Mouse (Mus musculus) kidney, postnatal 36 days (tissue): ENCODE data around the gene Smyd3.

Experiments
- DNase-seq, 2 experiments: peaks; one replicate each; pipeline ENCODE4 v3.0.0; 2021 to 2022; ENCODE audit warnings: mixed read lengths in 2 of 2

The Smyd3 gene

DNA sequence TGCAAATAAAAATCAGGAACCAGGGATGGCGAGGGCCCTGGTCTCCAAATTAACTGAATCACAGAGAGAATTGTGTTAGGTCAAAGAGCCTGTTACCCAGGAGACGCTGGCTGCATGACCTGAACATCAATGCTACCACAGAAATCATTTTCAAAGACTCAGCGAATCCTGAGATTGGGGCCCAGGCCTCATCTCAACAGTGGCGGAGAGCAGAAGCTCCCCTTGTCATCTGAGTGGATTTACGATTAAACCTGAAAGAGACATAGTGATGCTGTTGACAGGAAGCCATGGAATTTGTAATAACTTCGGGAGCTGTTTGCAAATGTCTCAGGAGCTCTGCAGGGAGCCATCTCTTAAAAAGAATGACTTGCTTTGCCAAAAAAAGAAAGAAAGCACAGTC, 355.9 kb downstream of the Smyd3 start:
- DNase-seq: no peak

DNA sequence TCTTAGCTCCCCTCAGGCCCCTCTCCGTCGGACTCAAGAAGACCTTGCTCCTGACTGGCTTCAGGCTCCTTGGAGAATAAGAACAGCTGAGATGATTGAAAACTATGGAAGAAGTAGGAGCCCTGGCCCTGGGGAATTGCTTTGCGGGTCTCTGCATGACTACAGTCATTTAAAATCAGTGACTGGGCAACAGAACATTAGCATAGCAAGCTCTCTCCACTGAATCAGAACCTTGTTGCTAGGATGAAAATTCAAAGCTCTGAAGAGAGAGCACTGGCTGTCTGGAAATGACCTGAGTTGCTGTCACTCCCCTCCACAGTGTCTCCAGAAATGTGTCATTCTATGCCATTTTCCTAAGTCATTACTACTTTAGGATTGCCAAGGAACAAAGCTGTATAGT, 357.1 kb downstream of the Smyd3 start:
- DNase-seq: no peak

DNA sequence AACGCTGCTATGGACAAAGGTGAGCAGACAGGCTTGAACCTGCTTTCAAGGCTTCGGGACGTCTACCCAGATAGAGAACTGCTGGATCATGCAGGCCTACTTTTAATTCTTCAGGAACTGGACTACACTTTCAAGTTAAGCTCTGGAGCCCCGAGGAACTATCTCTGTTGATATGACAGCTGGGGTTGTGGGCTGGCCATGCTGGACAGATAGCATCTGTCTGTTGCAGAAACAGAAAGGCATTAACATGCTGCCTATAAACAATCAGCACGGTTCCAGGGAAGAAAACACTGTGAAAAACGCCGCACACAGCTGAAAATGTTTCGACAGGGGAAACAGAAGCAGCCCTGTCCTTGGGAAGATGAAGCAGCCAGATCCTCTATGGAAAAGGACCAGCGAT, 365.5 kb downstream of the Smyd3 start:
- DNase-seq: no peak

DNA sequence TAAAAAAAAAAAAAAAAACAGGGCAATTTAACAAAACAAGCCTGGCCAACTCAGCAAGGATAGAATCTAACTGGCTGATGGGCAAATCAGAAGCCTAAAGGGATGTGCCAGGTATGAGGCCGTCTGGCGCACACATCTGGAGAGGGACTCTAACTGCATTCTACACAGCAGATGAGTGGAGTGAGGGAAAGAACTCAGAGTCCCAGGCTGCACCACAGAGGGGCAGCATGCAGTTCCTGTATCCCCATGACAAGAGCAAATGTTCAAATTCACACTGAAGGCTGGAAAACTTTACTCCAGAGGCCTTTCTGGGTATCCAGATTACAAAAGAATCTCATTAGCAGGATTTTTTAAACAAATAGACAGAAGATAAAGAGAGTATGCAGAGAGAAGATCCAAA, 366.6 kb downstream of the Smyd3 start:
- no peak for DNase-seq

DNA sequence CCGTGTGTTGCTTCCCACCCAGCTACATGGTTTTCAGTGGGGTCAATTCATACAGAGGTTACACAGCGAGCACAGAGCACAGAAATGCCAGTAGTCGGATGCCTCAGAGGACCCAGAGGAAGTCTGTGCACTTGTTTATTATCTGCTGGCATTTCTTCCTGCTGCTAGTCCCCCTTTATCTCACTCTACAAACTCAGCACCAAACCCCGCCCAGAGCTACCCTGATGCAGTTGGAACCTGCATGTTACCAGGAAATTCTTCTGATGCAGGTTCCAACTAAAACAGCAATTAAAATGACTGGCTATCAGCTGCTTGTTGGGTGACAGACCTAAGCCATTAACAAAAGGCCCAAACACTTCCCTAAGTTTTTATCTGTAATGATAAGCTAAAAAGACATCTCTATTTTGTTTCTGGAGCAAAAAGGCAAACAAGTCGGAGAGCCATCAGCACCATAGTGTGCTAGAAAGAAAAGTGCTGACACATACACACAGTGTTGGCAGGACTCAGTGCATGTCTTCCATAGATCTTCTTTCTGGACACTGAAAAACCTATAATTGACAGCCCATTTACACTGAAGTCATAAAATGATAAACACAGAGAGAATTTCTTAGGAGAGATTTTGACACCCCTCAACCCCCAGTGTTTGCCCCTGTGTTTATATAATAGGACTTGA, 368.2 kb downstream of the Smyd3 start:
- peak in 1 of 2 experiments; percentile 7 for DNase-seq

DNA sequence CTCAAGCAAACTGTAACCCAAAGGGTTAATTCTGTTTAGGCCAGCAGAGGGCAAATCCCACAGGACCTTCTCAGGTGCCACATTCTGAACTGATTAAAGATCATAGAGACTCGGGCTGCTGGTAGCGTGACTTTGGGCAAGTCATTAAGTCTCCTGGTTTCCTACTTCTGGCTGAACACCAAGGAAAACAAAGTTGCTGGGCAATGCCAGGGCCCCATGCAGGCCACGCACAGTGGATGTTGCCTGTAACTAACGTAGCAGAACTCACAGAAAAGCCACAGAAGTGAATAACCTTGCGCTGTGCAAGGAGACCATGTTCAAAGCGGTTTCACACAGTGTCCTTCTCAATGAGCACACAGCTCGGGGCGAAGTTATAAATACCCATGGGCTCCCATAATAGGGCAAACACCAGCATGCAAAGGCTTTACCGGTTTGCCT, 371.1 kb downstream of the Smyd3 start:
- peak; percentile 45 to 73 for DNase-seq

DNA sequence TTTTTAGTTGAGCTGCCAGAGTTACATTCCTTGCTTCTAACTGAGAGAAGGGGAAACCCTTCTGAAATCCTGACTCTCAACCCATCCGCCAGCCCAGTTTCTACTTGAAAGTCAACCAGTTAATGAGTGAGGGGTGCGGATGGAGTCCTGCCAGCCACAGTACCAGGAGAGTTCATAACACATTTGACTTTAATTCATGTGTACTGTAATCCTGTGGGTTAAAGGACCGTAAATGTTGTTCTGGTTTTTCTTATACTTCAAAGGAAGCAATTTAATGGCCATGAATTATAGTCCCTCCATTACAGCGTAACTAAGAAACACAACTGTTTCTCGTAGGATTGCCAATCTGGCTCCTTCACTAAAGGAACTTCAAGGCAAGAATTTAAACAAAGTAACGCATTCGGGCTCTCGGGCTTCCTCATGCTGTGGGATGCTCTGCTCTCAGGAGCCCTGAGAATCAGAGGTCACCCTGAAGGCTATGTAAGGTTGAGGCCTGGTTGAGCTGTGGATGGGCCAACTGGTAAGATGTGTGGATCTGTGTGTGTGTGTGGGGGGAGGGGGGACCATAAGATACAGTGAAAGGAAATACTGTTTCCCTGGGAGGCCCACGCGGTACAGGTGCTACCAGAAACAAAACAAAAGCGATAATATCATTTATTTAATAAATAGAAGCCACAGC, 374.5 kb downstream of the Smyd3 start:
- no peak for DNase-seq

DNA sequence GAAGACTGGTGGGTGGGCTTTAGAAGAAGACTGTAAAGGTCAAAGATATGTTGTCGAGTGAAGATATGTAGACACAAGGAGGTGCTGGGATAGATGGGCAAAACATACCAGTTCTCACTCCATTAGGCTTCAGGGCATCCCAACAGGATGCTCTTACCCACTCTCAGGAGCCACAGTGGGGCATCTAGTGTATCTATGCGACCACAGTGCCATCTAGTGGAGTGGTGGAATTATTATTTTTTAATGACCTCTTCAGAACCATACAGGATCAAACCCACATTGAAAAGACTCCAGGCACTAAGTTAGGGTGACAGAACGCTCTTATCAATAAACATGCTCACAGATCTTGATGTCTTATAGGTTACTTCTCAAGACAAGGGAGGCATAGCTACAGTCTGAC, 375.7 kb downstream of the Smyd3 start:
- peak; percentile 45 to 71 for DNase-seq

DNA sequence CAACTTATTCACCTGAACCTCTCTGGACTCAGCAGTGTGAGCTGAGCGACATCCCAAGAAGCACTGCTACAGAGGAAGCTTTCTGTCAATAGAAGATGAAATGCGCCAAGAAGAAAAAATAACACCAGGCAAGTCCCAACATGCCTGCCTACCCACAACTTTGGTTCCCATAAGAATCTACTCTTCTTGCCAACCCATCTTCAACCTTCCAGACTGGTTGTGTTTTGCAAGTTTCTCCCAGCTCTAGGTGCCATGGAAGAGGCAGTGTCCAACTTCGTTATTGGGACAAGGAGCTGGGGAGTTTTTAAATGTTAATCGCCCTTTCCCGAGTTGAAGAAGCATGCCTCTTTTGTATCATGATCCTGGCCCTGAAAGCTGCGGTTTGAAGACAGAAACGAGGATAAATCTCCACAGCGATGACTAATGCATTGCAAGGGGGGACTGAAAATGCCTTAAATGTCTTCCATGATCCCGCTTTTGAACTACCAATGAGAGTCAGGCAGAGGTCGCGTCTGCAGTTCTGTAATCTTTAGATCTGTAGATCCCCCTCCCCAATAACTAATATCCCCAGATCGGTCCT, 376.7 kb downstream of the Smyd3 start:
- no peak for DNase-seq

DNA sequence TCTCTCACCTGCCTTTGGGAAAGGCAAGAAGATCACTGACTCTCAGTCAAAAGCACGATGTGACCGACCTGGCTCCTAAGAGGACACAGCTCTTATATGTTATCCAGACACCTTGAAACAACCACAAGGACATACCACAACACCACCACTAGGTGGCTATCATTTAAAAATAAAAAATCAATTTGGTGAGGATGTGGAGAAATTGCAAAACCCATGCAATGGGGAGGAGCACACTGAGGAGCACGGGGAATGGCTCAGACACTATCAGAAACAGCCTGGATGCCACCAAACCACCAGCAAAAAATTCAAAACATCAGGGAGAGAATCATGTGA, 380.7 kb downstream of the Smyd3 start:
- no peak for DNase-seq

DNA sequence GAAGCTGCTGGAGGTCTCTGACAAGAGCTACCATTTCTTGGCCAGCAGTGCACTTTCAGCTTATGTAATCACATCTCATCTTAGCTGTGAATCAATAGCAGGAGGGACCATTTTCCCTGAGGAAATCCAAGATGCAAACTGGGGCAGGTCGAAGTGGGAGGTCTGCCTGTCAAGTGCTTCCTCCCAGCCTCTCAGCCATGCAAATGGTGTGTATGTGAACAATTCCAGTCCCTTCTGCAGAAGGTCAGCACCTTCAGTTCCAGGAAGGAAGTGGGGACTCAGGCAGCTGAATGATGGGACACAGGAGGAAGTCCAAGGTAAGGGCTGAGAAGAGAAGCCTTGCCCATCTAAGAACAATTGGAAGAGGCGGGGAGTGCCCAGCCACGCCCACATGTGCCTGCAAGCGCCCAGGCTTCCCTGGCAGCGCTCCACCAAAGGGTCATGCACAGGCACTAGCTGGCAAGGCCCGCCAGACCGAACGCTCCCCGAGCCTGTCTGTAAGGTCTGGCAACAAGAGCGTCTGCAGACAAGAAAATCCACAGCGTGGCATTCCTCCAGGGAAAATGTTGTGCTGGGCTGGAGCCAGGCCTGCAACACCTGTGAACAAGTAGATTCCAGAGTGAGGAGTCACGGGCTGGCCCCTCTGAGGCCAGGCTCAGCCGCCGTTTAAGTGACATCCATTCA, 381.2 kb downstream of the Smyd3 start:
- peak; percentile 83 to 87 for DNase-seq

DNA sequence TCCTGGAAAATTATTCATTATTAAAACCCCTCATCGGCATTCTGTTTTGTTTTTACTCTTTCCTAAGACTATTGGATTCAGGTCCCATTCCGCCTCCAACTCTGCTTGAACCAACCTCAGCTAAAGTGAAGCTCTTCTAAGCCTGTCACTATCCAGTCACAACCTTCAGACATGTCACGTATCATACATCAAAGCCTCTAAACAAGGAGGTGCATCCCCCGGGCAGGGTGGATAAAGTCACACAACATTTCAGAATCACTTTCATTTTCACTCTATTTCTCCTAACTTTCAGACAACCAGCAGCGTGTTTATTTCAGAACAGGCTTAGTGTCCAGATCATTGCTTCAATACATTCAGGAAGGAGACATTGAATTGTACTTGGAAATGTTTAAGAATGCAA, 387.8 kb downstream of the Smyd3 start:
- no peak for DNase-seq

DNA sequence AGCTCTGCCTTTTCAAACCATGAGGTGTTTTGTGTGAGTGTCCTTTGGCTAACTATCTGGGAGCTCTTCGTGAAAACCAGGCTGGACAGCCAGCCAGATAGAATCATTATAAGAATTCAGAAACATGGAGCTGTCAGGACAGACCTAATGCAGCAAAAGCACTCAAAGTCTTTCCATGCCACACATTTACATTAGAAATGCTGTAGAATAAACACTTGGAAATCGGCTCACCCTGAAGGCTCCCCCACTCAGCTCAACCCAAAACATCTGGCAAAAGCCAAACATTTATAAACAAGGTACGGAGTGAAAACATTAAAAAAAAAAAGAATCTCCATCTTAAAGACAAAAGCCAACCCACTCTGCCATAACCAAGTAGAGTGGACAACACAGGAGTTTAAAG, 391.6 kb downstream of the Smyd3 start:
- no peak for DNase-seq

DNA sequence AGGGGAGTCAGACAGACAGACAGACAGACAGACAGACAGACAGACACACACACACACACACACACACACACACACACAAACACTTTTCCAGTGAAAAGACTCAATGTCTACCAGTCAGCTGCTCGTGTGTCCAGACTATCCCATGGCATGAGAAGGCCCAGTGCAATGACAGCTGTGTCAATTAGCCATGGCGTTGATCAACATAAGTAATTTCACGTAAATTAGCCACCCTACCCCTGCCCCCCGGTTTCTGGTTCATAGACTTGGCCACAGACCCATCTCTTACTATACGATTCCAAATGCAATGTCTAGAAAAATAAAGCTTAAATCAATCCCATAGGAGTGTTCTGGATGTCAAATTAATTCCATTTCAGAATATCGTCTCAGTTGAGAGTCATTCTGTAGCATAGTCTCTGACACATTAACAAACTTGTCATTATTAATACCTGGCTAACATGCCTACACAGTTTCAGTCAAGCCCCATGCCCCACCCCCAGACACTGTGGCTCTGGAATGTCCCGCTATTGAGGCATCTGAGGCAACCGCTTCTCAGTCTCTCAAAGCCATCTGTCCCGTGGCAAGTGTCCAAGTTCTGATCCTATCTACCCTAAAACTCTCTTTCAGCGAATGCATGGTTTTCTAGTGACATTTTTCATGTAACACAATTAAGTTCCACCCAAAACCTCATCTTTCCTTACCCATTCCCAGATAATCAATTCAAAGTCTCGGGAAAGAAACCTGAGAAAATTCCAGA, 395.2 kb downstream of the Smyd3 start:
- no peak for DNase-seq

DNA sequence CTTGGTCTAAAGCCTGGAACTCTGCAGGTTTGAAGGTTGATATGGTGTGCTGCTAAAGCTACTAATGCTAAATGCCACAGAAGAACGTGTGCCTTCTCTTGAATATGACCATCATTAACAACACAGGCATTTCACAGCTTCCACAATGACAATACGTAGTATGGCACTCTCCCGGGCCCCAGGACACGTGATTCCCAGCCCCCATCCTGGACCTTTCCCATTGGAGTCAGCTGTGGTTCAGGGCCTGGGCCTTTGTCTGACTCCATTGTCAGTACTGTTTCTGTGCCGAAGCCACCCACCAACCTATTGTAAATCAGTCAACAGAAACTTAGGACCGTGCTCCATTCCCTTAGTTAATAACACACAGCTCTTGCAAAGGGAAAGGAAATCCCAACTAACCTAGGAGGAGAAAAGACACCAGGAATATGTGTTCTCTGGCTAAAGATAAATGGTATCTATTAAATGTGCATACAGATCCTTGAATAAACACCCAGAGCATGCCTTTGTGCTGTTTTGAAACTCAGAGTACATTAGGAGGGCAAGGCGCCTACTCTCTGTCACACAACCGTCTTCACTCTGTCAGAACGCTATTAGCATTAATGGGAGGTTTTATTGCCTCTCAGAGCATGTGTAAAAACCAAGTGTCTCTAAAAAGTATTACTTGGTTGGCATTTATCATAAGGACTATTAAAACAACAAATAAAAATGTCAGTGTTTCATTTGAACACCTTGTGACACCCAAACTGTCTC, 397.4 kb downstream of the Smyd3 start:
- DNase-seq: no peak

DNA sequence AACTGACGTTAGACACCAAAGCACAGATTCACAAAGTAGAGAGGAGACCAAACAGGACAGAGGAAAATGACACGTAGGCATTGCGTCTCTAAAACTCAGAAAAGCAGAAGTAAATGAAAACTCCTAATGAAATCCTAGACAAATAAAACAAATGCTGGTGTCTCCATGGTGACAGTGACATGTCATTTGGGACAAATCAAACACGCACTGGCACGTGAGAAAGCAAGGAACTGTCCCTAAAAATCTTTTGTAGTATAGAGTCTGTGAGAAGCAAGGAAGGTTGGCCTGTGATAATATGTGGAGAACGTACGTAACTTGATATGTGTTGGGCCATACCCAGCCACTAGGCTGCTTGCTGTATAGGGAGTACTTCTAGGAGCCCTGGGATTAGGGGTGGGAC, 399.2 kb downstream of the Smyd3 start:
- no peak for DNase-seq

DNA sequence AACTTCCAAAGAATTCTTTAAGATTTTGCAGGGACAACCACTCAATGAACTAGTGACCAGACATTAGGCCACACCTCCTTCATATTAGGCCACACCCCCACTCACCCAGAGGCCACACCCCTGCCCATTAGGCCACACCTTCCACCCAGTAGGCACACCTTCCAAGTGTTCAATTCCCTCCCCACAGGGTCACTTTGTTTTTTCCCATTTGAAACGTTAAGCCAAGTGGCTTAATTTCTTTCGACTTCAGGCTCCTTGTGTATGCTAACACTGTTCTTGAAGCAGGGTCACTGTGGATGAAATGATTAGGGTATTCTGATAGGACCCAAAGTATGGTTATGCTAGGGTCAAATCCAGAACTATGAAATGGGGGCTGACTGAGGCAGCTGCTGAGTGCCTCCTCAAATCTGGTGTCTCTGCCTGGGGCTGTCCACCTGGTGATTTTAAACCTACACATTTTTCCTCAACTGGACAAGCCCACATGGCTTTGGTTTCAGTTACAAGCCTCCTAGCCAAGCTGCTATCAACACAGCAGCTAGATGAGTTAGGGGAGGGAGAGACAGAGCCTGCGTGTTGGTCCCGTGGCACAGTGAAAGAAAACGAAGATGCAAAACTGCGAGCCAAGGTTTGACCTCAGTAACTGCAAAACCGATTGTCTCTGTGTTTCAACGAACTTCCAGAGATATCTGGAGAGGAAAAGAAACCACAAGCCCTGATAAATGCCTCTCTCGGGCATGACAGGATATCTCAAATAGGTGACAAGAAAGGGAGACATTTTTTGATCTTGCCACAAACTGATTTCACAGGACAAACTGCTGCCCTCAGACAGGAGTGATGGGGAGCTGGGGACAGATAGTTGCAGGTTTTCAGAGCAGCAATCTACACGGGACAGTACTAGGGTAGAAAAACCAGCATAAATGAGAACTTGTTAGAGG, 400.8 kb downstream of the Smyd3 start:
- no peak for DNase-seq

DNA sequence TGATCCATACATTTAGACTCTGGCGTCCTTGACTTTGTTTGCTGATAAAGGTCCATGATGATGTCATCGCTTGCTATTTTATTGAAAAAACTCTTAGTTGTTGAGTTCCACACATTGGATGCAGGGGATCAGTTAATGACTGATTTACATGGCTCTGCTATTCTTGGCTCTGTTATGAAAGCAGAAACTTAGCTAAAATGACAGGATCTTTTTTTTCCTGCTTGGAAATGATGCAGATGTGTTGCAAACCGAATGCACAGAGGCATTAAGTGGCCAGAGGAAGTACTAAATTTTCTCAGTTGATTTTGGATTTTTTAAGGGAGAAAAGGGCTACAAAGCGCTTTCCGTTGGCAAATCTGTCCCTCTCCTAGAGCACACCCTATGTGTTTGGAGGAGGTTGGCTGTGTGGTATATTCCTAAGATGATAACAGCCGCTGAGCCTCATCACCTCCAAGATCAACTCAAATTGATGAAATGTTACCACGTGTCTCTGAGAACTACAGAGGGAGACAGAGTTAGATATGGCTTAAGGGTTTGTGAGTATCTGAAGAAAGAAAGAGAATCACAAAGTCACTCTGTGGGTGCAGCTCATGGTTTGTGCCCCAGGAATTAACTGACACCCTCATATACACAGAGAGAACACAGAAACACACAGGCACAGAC, 402.9 kb downstream of the Smyd3 start:
- DNase-seq: no peak

DNA sequence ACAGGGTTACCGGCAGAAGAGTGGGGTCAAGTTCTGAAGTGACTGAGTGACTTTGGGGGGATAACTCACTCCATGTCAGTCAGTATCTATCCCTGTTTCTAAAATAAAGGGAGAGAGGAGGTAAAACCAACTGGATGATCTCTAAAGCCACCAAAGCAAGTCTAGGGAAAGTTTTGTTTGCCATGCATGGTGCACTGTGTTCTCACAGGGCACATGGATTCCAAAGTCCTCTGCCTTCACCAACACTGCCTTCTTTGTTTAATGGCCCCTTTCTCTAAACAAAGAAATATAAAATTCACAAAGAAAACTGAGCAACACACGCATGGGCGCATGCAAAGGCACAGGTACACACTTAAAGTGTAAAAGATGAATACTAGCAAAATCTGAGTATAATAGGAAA, 403.5 kb downstream of the Smyd3 start:
- no peak for DNase-seq

DNA sequence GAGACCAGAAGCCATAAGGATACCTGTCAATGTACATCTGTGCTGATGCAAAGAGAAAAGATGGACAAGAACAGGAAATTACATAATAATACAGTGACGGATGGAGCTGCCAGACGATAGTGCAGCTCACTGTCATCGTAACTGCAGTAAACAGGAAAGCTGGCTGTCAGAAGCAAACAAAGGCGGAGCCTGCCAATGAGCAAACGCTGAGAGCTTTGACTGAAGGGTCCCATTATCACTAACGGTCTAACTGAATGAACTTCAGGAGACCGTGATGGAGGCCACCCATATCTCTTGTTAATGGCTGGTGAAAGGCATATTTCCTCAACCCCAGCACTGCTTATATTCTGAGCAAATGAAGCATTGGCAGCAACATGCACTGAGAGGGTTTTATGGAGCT, 409.1 kb downstream of the Smyd3 start:
- DNase-seq: no peak
